Mouse (Mus musculus) embryo, embryonic 11.5 days (tissue): ENCODE results near the gene Git2.
A peak's percentile ranks its signal among the peaks of the same experiment; 100 is the strongest.

Source experiments
- DNase-seq: peaks from one replicate; pipeline ENCODE4 v3.0.0-alpha.2; 2012; ENCODE audit warnings: low read depth, low spot score

Gene Git2

DNA sequence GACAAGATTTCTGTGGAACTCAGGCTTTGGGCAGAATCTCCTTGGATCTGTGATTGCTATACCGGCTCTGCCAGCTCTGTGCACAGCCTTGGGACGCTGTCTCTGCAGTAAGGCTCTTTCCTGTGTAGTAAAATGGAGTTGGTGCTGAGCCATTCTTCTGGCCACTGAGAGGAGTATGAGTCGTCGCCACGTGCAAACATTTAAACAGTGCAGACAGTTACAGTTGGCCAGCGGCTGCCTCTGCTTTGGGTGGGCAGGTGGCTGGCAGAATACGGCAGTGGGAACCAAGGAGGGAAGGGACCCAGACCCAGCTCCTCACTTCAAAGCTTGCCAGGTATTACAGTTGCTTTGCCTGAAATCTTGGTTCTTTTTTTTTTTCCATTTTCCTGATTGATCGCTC, 21.9 kb upstream of the Git2 start:
- DNase-seq: no peak

DNA sequence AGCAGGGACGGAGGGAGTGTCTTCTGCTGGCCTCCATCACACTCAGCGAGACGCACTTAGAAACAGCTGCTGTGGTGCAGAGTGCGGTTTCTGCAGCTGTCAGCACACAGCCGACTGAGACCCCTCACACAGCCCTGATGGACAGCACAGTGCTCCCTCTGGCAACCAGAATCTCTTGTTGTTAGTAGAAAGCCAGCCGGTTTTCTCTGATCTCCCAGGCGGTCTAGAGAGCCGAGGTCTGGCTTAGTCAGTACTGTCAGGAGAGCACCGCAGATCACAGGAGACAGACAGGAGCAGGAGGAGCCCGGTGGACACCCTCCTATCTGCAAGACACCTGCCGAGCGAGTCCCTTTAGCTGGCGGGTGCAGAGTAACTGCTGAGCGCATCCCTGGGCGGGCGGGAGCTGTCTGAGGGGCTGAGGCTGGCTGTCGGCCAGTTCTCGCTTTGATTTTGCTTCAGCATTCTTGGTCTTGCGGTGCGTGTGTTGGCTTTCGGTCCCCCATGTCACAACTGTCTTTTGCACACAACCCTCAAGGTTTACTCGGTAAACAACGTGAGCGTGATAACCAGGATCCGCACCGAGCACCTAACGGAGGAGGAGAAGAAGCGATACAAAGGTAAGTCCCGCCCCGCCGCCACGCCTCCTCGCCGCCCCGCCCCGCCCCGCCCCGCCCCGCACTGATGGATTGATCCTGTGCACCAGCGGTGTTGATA, 21.1 kb upstream of the Git2 start:
- no peak for DNase-seq

- no peak for DNase-seq
These were observed 20.3 kb upstream of the Git2 start for GRCm38 (mm10) chr5:114795653-114796052.

- DNase-seq: no peak
These were observed 19.9 kb upstream of the Git2 start for GRCm38 (mm10) chr5:114795231-114795630.

- no peak for DNase-seq
These were observed 19.3 kb upstream of the Git2 start for GRCm38 (mm10) chr5:114794609-114795008.

- DNase-seq: no peak
These were observed 18.0 kb upstream of the Git2 start for GRCm38 (mm10) chr5:114793317-114793716.

DNA sequence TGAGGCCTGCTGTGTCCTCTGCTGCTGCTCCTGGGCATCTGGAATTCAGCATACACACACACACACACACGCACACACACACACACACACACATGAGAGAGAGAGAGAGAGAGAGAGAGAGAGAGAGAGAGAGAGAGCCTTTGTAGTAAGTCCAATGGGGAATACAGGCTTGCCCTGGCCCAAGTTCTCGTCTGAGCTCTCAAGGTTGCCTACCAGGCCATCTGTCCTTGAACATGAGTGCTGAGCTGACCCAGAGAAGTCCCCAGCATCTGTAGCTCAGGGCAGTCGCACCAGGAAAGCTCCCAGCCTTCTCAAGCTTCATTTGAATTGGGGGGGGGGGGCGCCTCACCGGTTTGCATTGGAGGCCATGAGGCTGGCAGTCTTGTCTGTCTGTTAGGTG, 9.9 kb upstream of the Git2 start:
- no peak for DNase-seq

- no peak for DNase-seq
These were observed 9.4 kb upstream of the Git2 start for GRCm38 (mm10) chr5:114784622-114785165.

GRCm38 (mm10) chr5:114783405-114784163, 8.3 kb upstream of the Git2 start:
- no peak for DNase-seq

DNA sequence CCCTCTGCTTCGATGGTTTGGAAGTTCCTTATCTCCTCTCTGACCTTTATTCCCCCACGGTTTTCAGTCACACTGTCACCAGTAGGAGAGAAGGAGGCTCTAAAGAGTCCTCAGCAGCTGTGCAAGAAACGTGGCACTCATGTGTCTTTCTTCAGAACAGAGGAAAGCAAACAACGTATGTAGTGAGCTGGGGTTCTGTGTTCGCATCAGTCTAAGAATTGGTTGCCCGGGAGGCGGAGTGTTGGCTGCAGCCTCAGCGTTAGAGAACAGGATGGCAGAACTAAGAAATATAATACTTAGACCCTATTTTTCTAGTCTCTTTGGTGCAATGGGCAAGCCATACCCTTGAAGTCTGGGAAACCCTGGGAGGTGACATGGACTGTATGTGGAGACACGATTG, 7.7 kb upstream of the Git2 start:
- DNase-seq: no peak

- DNase-seq: no peak
These were observed 5.6 kb upstream of the Git2 start for GRCm38 (mm10) chr5:114780912-114781311.

- DNase-seq: no peak
These were observed 4.7 kb upstream of the Git2 start for GRCm38 (mm10) chr5:114779956-114780489.

- DNase-seq: no peak
These were observed 857 bp upstream of the Git2 start for GRCm38 (mm10) chr5:114776174-114776573.

- DNase-seq: peak; percentile 85
These were observed 790 bp downstream of the Git2 start, which contains the start of gene Ankrd13a for GRCm38 (mm10) chr5:114774403-114775051. TSS of gene Ankrd13a (plus strand) at chr5:114774677.

DNA sequence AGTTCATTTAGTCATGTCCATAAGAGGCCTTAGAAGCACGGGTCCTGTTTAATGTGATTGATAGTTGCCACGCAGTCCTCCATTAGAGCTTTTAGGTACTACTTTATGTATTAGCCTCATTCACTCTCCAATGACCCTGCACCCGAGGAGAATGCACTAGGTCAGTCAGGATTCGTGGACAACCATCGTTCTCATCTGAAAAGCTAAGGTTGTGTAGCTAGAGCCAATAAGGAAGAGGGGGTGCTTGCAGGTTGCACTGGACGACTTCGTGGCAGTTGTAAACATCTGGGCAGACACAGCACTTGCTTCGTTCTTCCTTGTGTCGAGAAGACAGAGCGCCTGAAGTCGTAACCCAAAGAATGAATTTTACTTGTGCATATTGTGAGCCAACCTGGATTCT, 1.5 kb downstream of the Git2 start:
- DNase-seq: no peak

DNA sequence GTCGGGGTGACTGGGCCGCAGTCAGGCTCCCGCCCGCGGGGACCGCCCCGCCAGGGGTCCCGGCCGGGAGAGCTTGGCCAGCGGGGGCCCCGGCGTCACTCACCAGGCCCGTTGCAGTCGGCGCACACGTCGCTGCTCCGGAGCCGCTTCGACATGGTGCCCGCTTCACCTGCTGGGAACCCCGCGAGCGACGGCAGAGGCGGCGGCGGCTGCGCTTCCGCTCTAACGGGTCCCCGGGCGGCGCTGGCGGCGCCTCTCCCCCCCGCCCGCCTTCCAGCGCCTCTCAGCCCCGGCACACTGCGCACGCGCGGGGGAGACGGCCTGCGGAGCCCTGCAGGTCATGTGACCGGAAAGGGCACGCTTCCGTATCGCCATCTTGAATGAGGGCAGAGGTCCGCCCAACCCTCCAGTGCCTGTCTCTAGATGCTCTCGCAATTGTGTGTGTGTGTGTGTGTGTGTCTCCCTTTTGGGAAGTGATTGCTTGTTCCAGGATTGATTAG, 2.1 kb downstream of the Git2 start:
- DNase-seq: peak; percentile 94

- DNase-seq: no peak
These were observed 2.7 kb downstream of the Git2 start for GRCm38 (mm10) chr5:114772456-114773203.

- DNase-seq: no peak
These were observed 3.5 kb downstream of the Git2 start for GRCm38 (mm10) chr5:114771796-114772195.

- DNase-seq: no peak
These were observed 5.5 kb downstream of the Git2 start for GRCm38 (mm10) chr5:114769786-114770185.

- DNase-seq: no peak
These were observed 8.1 kb downstream of the Git2 start for GRCm38 (mm10) chr5:114767185-114767584.

DNA sequence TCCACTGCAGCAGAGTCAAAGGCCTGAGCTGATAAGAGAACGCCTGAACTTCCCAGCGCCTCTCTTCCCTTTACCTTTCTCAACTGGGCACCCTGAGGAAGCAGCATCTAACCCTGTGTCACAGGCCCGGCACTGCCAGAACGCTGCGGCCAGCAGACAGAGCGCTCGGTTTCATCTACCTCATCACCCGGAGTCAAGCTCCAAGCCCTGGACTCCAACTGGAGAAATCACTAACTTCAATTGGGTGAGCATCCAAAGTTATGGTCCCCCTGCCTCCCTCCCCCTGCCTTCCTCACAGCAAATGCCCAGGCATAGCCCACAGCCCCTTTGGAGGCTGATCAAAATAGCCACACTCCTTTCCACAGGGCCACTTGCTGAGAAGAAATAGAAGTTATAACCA, 8.6 kb downstream of the Git2 start:
- no peak for DNase-seq
